Mouse (Mus musculus) midbrain, embryonic 13.5 days (tissue): ENCODE measurements at regions not wholly inside any gene's neighbourhood (a gene's known extent, or its start where the extent isn't known, plus 50 kb on each side); places are given as distances from the start of the nearest gene placed in this dataset.

Experiments used
- ATAC-seq: fragments of 200-750 bp; cut with Nextera tagmentation; 2 replicates; pipeline ENCODE4 v1.8.0; 2017; ENCODE audit warnings: mild to moderate bottlenecking, moderate TSS enrichment, moderate library complexity
- H3K27ac ChIP-seq: fragments of 300-500 bp; sonication (generic); 2 replicates; pipeline ENCODE4 v1.5.1; 2015; ENCODE audit warnings: inconsistent platforms, mild to moderate bottlenecking, moderate library complexity
- H3K27me3 ChIP-seq: fragments of 300-500 bp; sonication (generic); 2 replicates; pipeline ENCODE4 v1.6.1; 2015; ENCODE audit warnings: mild to moderate bottlenecking, inconsistent platforms
- H3K36me3 ChIP-seq: fragments of 300-500 bp; sonication (generic); 2 replicates; pipeline ENCODE4 v1.6.1; 2015; ENCODE audit warnings: mild to moderate bottlenecking, inconsistent platforms
- H3K4me1 ChIP-seq: fragments of 300-500 bp; sonication (generic); replicated peaks from 2 replicates; pipeline ENCODE4 v1.6.1; 2015; ENCODE audit warnings: inconsistent platforms
- H3K4me2 ChIP-seq: fragments of 300-500 bp; sonication (generic); replicated peaks from 2 replicates; pipeline ENCODE4 v1.6.1; 2015; ENCODE audit warnings: moderate library complexity, mild to moderate bottlenecking, inconsistent platforms
- H3K4me3 ChIP-seq: fragments of 300-500 bp; sonication (generic); replicated peaks from 2 replicates; pipeline ENCODE4 v1.5.1; 2015; ENCODE audit warnings: mild to moderate bottlenecking, inconsistent platforms
- H3K9ac ChIP-seq: fragments of 300-500 bp; sonication (generic); replicated peaks from 2 replicates; pipeline ENCODE4 v1.6.1; 2015; ENCODE audit warnings: mild to moderate bottlenecking, inconsistent platforms
- H3K9me3 ChIP-seq: fragments of 300-500 bp; sonication (generic); 2 replicates; pipeline ENCODE4 v1.6.1; 2016; ENCODE audit warnings: mild to moderate bottlenecking, inconsistent platforms
- WGBS: fragments of 180-500 bp; shearing (Covaris S2); methylation state at CpG from one replicate; pipeline ENCODE4 v1.1.7; 2015; 5-methylcytosine and 5-hydroxymethylcytosine counted together

GRCm38 (mm10) chr15:93994542-93994941, 398.9 kb upstream of the Prickle1 start:
- no peak for ATAC-seq
- Histone ChIP-seq H3K27me3 (no peaks in the 10 kb centered on the region), H3K4me1 (no peaks in the 10 kb centered on the region; the same call in 1 of the 2 replicates)

GRCm38 (mm10) chr15:93990139-93990538, 394.4 kb upstream of the Prickle1 start:
- Histone ChIP-seq H3K4me3 (no peak overlapping the region), H3K27me3 (no peaks in the 10 kb centered on the region), H3K9ac (no peak overlapping the region), H3K4me2 (no peak overlapping the region), H3K4me1 (no peaks in the 10 kb centered on the region; the same call in 1 of the 2 replicates), H3K9me3 (no peaks in the 10 kb centered on the region), H3K27ac (no peak overlapping the region), H3K36me3 (no peaks in the 10 kb centered on the region)
- 31% methylated on average over 3 of the region's 3 CpGs for WGBS
- ATAC-seq = no peak

More at GRCm38 (mm10) chr15:93994542-93994941, 398.9 kb upstream of the Prickle1 start:
- WGBS = 35% methylated on average over 4 of the region's 4 CpGs
- Histone ChIP-seq H3K27ac (no peak overlapping the region), H3K4me2 (no peak overlapping the region), H3K36me3 (no peaks in the 10 kb centered on the region), H3K4me3 (no peak overlapping the region), H3K9ac (no peak overlapping the region), H3K9me3 (no peaks in the 10 kb centered on the region)

- Histone ChIP-seq H3K27me3 (no peaks in the 10 kb centered on the region), H3K9ac (no peak overlapping the region), H3K4me3 (no peak overlapping the region), H3K4me1 (no peaks in the 10 kb centered on the region), H3K9me3 (no peaks in the 10 kb centered on the region), H3K27ac (no peak overlapping the region), H3K4me2 (no peak overlapping the region), H3K36me3 (no peaks in the 10 kb centered on the region)
- ATAC-seq = no peak
- 76% methylated on average over 5 of the region's 5 CpGs for WGBS
Measured at GRCm38 (mm10) chr15:93988367-93988766, 392.7 kb upstream of the Prickle1 start.

GRCm38 (mm10) chr15:93986631-93987429, 391.1 kb upstream of the Prickle1 start:
- no peaks in the 10 kb centered on the region for H3K27me3 ChIP-seq
- H3K27ac ChIP-seq = no peak overlapping the region
- H3K4me3 ChIP-seq = no peak overlapping the region
- no peaks in the 10 kb centered on the region for H3K36me3 ChIP-seq
- no peak overlapping the region for H3K9ac ChIP-seq
- no peaks in the 10 kb centered on the region for H3K4me1 ChIP-seq
- H3K4me2 ChIP-seq = no peak overlapping the region
- 90% methylated on average over 6 of the region's 6 CpGs for WGBS
- no peaks in the 10 kb centered on the region for H3K9me3 ChIP-seq
- ATAC-seq = no peak

- no peaks in the 10 kb centered on the region for H3K4me1 ChIP-seq
- H3K9me3 ChIP-seq = no peaks in the 10 kb centered on the region
- no peaks in the 10 kb centered on the region for H3K27me3 ChIP-seq
- no peak overlapping the region for H3K4me2 ChIP-seq
- 93% methylated on average over 9 of the region's 9 CpGs for WGBS
- no peaks in the 10 kb centered on the region for H3K36me3 ChIP-seq
- H3K9ac ChIP-seq = no peak overlapping the region
- ATAC-seq = no peak
- H3K4me3 ChIP-seq = no peak overlapping the region
- no peak overlapping the region for H3K27ac ChIP-seq
Measured at GRCm38 (mm10) chr15:93982091-93982490, 386.4 kb upstream of the Prickle1 start.

- H3K4me1 ChIP-seq = no peaks in the 10 kb centered on the region
- 72% methylated on average over 5 of the region's 5 CpGs for WGBS
Measured at GRCm38 (mm10) chr15:93977494-93977893, 381.8 kb upstream of the Prickle1 start.

GRCm38 (mm10) chr15:93974727-93975126, 379.0 kb upstream of the Prickle1 start:
- WGBS = 83% methylated on average over 7 of the region's 7 CpGs
- H3K36me3 ChIP-seq = no peaks in the 10 kb centered on the region
- no peaks in the 10 kb centered on the region for H3K27me3 ChIP-seq
- ATAC-seq = no peak
- H3K4me3 ChIP-seq = no peak overlapping the region
- no peak overlapping the region for H3K27ac ChIP-seq
- H3K4me1 ChIP-seq = no peaks in the 10 kb centered on the region
- no peaks in the 10 kb centered on the region; the same call in 1 of the 2 replicates for H3K9me3 ChIP-seq
- no peak overlapping the region for H3K4me2 ChIP-seq
- no peak overlapping the region for H3K9ac ChIP-seq

More at GRCm38 (mm10) chr15:93977494-93977893, 381.8 kb upstream of the Prickle1 start:
- no peaks in the 10 kb centered on the region for H3K27me3 ChIP-seq
- no peak overlapping the region for H3K4me3 ChIP-seq
- no peak overlapping the region for H3K4me2 ChIP-seq
- no peak overlapping the region for H3K27ac ChIP-seq
- H3K9me3 ChIP-seq = no peaks in the 10 kb centered on the region; the same call in 1 of the 2 replicates
- no peaks in the 10 kb centered on the region for H3K36me3 ChIP-seq
- ATAC-seq = no peak
- no peak overlapping the region for H3K9ac ChIP-seq

- Histone ChIP-seq H3K36me3 (no peaks in the 10 kb centered on the region), H3K4me3 (no peak overlapping the region), H3K27me3 (no peaks in the 10 kb centered on the region), H3K9me3 (no peaks in the 10 kb centered on the region; the same call in 1 of the 2 replicates), H3K27ac (no peak overlapping the region), H3K4me2 (no peak overlapping the region), H3K9ac (no peak overlapping the region), H3K4me1 (no peaks in the 10 kb centered on the region)
- ATAC-seq = no peak
- 80% methylated on average over 5 of the region's 5 CpGs for WGBS
Measured at GRCm38 (mm10) chr15:93972979-93973378, 377.3 kb upstream of the Prickle1 start.

- Histone ChIP-seq H3K27ac (no peak overlapping the region), H3K9ac (no peak overlapping the region), H3K9me3 (no peaks in the 10 kb centered on the region), H3K27me3 (no peaks in the 10 kb centered on the region), H3K36me3 (no peaks in the 10 kb centered on the region), H3K4me3 (no peak overlapping the region), H3K4me1 (no peaks in the 10 kb centered on the region), H3K4me2 (no peak overlapping the region)
- ATAC-seq = no peak
Measured at GRCm38 (mm10) chr15:93961950-93962349, 366.3 kb upstream of the Prickle1 start.

- Histone ChIP-seq H3K9ac (no peak overlapping the region), H3K9me3 (no peaks in the 10 kb centered on the region), H3K4me2 (no peak overlapping the region), H3K27me3 (no peaks in the 10 kb centered on the region), H3K4me1 (no peaks in the 10 kb centered on the region), H3K36me3 (no peaks in the 10 kb centered on the region), H3K4me3 (no peak overlapping the region), H3K27ac (no peak overlapping the region)
- ATAC-seq = no peak
- 85% methylated on average over 8 of the region's 8 CpGs for WGBS
Measured at GRCm38 (mm10) chr15:93959931-93960330, 364.2 kb upstream of the Prickle1 start.

- no peak for ATAC-seq
- Histone ChIP-seq H3K4me2 (no peak overlapping the region), H3K9me3 (no peaks in the 10 kb centered on the region), H3K4me1 (no peaks in the 10 kb centered on the region), H3K4me3 (no peak overlapping the region), H3K36me3 (no peaks in the 10 kb centered on the region), H3K9ac (no peak overlapping the region), H3K27me3 (no peaks in the 10 kb centered on the region), H3K27ac (no peak overlapping the region)
- WGBS = 68% methylated on average over 1 of the region's 1 CpGs
Measured at GRCm38 (mm10) chr15:93958086-93958485, 362.4 kb upstream of the Prickle1 start.

- 96% methylated on average over 11 of the region's 11 CpGs for WGBS
Measured at GRCm38 (mm10) chr15:93956801-93957200, 361.1 kb upstream of the Prickle1 start.

GRCm38 (mm10) chr15:93953548-93953947, 357.9 kb upstream of the Prickle1 start:
- Histone ChIP-seq H3K27ac (no peak overlapping the region), H3K36me3 (no peaks in the 10 kb centered on the region), H3K4me2 (no peak overlapping the region), H3K9ac (no peak overlapping the region), H3K9me3 (no peaks in the 10 kb centered on the region), H3K4me3 (no peak overlapping the region), H3K27me3 (no peaks in the 10 kb centered on the region), H3K4me1 (no peaks in the 10 kb centered on the region)
- no peak for ATAC-seq
- 82% methylated on average over 1 of the region's 1 CpGs for WGBS

More at GRCm38 (mm10) chr15:93956801-93957200, 361.1 kb upstream of the Prickle1 start:
- H3K4me1 ChIP-seq = no peaks in the 10 kb centered on the region
- H3K4me2 ChIP-seq = no peak overlapping the region
- H3K9ac ChIP-seq = no peak overlapping the region
- H3K36me3 ChIP-seq = no peaks in the 10 kb centered on the region
- no peaks in the 10 kb centered on the region for H3K9me3 ChIP-seq
- no peak overlapping the region for H3K27ac ChIP-seq
- no peaks in the 10 kb centered on the region for H3K27me3 ChIP-seq
- no peak overlapping the region for H3K4me3 ChIP-seq
- ATAC-seq = no peak
